Comparison of ENCODE assay signal across 14 mouse cellular contexts in the genomic region with DNA sequence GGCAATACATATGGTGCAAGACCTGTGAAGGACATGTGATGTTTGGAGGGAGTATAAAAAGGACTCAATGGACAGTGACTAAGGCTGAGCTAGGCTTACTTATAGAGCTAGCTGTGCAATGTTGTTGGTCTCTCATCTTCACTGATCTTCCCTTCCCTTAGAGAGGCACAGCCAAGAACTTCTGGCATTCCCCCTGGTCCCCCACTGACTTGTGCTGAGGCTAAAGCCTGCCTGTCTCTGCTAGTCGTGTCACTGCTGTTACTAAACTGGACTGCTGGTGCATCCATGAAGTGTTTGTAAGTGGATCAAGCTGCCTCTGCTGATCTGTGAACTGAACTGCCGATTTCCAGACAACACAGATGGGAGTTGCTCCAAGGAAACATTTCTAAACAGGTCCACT.
"Had no signal": no experiment of that assay in that cellular context is flagged by ENCODE, and none has a peak within 500 bp of the region (broad histone marks: within the 10 kb centered on the region; RNA-seq: fewer than 3 reads in every experiment).

No protein-coding gene starts in this region.

- H3K4me1 ChIP-seq: limb, embryonic 13.5 days; midbrain, embryonic 12.5 days; neural tube, embryonic 15.5 days had no signal

- H3K27ac ChIP-seq: limb, embryonic 13.5 days; liver, embryonic 14.5 days; midbrain, embryonic 12.5 days; neural tube, embryonic 15.5 days had no signal

- DNase-seq: kidney, adult 8-10 months; kidney, postnatal 25 days; layer of hippocampus, postnatal 36 days; lung, adult 18-20 months; right cerebral cortex, adult 18-20 months; right cerebral cortex, postnatal 25 days; spleen, adult 18-20 months; thymus, adult 18-20 months; thymus, postnatal 14 days had no signal

- H3K4me3 ChIP-seq: limb, embryonic 13.5 days; midbrain, embryonic 12.5 days; myocyte; neural tube, embryonic 15.5 days had no signal

- H3K27me3 ChIP-seq: limb, embryonic 13.5 days; midbrain, embryonic 12.5 days; neural tube, embryonic 15.5 days had no signal
